Mouse (Mus musculus) forebrain, embryonic 11.5 days (tissue): ENCODE measurements around the gene Mpped2. TPM values are rescaled to one million over a fixed set of nuclear protein-coding genes. Genes with fewer than 3 reads are reported as not detected.
A peak's percentile ranks its signal among the peaks of the same experiment; 100 is the strongest.

Experiments
- ATAC-seq: fragments of 200-750 bp; cut with Nextera tagmentation; replicated peaks from 2 replicates; pipeline ENCODE4 v1.8.0; 2017; ENCODE audit warnings: moderate TSS enrichment; ENCODE audit not compliant: low FRiP score
- DNase-seq: peaks from one replicate; pipeline ENCODE4 v3.0.0-alpha.2; 2017; ENCODE audit warnings: low spot score
- H3K27ac ChIP-seq: fragments of 300-500 bp; sonication (generic); 2 replicates; pipeline ENCODE4 v1.5.1; 2014; ENCODE audit warnings: low read depth, low read length
- H3K27me3 ChIP-seq: fragments of 300-500 bp; sonication (generic); 2 replicates; pipeline ENCODE4 v1.6.1; 2014; ENCODE audit warnings: mild to moderate bottlenecking, low read length, mixed read lengths; ENCODE audit not compliant: control insufficient read depth, insufficient read depth
- H3K36me3 ChIP-seq: fragments of 300-500 bp; sonication (generic); 2 replicates; pipeline ENCODE4 v1.6.1; 2014; ENCODE audit warnings: mild to moderate bottlenecking, low read length, moderate library complexity, mixed read lengths; ENCODE audit not compliant: control insufficient read depth, insufficient read depth
- H3K4me1 ChIP-seq: fragments of 300-500 bp; sonication (generic); replicated peaks from 2 replicates; pipeline ENCODE4 v1.6.1; 2014; ENCODE audit warnings: low read length, mixed read lengths; ENCODE audit not compliant: control insufficient read depth, insufficient read depth
- H3K4me2 ChIP-seq: fragments of 300-500 bp; sonication (generic); 2 replicates; pipeline ENCODE4 v1.6.1; 2014; ENCODE audit warnings: low read depth, mild to moderate bottlenecking, low read length, moderate library complexity, mixed read lengths; ENCODE audit not compliant: severe bottlenecking
- H3K4me3 ChIP-seq: fragments of 300-500 bp; sonication (generic); 2 replicates; pipeline ENCODE4 v1.5.1; 2014; ENCODE audit warnings: low read depth, low read length
- H3K9ac ChIP-seq: fragments of 300-500 bp; sonication (generic); 2 replicates; pipeline ENCODE4 v1.6.1; 2014; ENCODE audit warnings: low read length
- H3K9me3 ChIP-seq: fragments of 300-500 bp; sonication (generic); 2 replicates; pipeline ENCODE4 v1.6.1; 2016; ENCODE audit warnings: low read length, mixed read lengths; ENCODE audit not compliant: control insufficient read depth
- WGBS: fragments of 180-500 bp; shearing (Covaris S2); extraction: QIAGEN DNeasy Blood & Tissue Kit; methylation state at CpG from one replicate; pipeline ENCODE4 v1.1.7; 2014; 5-methylcytosine and 5-hydroxymethylcytosine counted together
- polyA plus RNA-seq: library from polyadenylated mRNA; unstranded; fragments of >200 nt; fragmentation: Nextera tagmentation; extraction: Ambion mirVana; gene quantifications from 2 replicates; pipeline ENCODE4 v1.2.1, GENCODE M21; 2014

The Mpped2 gene
- polyA plus RNA-seq, 1 experiment from 2014 or later: 102 TPM

DNA sequence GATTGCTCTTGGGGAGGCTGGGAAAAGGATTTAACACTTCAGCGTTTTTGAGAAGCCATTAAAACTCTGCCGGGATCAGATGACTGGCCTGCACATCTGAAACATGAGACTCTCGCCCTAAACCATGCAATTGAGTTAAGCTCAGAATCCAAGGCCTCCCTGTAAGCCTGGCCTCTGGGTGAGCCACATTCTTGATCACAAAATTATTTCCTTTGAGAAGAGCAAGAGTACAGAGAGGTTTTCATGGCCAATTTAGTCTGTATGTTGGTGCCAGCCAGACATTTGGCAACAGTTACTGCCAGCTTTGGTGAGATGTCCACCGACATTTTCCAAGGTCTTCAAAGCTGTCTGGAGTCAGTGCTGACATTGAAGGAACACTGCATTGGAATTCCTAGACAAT lies 20.1 kb downstream of the Mpped2 start:
- no peak for ATAC-seq
- Histone ChIP-seq H3K27me3 (no peaks in the 10 kb centered on the region), H3K4me1 (peaks cover 19% of the 10 kb centered on the region), H3K36me3 (no peaks in the 10 kb centered on the region), H3K9ac (no peak overlapping the region), H3K9me3 (no peaks in the 10 kb centered on the region), H3K27ac (no peak overlapping the region), H3K4me2 (no peak overlapping the region), H3K4me3 (no peak overlapping the region)
- 29% methylated on average over 4 of the region's 4 CpGs for WGBS
- peak; percentile 37 for DNase-seq

DNA sequence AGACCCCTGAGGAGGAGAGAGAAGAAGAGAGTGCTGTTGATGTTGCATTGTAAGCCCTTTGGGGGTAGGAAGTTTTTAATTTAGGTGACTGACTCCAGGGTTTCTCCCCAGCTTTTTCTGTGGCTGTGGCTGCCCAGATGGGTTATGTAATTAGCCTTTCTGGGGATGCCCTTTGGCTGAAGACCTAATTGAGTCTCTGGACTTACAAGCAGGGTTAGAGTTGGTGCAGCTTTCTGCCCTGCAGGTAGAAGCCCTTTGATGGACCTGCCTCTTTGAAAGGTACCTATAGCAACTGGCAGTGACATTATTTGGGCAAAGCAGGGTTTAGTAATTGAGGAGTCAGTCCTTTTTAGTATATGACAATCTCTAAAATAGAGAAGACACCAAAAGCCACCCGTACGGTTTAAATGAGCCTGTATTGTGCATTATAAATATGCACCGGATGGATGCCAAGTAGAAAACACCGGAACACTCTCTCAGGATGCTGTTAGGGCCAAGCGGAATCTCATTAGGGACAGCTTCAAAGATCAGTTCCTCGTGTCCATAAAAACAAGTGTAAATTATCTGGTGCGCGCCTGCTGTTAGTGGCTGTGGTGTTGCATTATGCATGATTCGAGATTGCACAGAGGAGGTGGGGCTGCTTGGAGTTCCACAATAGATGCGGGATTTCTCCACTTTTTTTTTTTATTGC lies 22.8 kb downstream of the Mpped2 start:
- H3K9ac ChIP-seq: no peak overlapping the region
- H3K4me3 ChIP-seq: no peak overlapping the region
- 44% methylated on average over 10 of the region's 10 CpGs for WGBS
- no peaks in the 10 kb centered on the region for H3K36me3 ChIP-seq
- H3K4me2 ChIP-seq: no peak overlapping the region
- ATAC-seq: peak; percentile 75
- no peaks in the 10 kb centered on the region for H3K27me3 ChIP-seq
- H3K27ac ChIP-seq: peak overlapping the region; percentile 37; the same call in 1 of the 2 replicates
- H3K4me1 ChIP-seq: peaks cover 23% of the 10 kb centered on the region
- peak; percentile 53 for DNase-seq
- no peaks in the 10 kb centered on the region for H3K9me3 ChIP-seq

DNA sequence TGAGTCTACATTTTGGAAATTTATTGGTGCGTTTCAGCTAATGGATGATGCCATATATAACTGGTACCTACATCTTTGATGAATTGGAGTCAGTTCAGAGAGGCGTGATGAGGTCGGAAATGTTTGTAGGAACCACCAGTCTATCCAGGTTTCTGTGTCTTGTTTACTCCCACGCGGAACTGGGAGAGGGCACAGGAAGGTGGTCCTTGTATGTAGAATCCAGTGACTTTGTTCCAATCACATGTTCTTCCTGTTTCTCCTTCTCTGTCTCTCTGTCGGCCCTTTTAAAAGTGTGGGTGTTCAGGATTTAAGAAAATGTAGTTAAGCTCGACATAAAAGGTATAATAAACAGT lies 23.3 kb downstream of the Mpped2 start:
- H3K27ac ChIP-seq: no peak overlapping the region

DNA sequence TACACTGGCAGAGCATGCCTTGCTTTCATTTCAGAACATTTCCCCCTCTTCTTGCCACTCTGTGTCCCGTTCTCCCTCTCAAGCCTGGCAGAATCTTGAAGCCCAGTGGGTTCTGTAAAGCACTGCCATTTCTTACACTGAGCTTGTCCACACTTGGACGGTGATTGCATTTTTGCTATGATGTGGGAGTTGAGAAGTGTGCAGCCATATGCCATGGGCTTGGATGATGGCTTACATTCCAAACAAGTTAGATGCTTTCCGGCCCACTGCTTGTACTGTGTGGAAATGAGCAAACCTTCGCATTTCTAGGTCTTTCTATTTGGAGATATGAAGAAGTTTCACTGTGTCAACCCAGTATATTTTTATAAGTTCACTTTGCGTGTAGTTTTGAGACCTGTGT lies 25.8 kb downstream of the Mpped2 start:
- DNase-seq (peak; percentile 17), ATAC-seq (no peak)
- Histone ChIP-seq H3K27ac (no peak overlapping the region), H3K36me3 (no peaks in the 10 kb centered on the region), H3K4me1 (peaks cover 21% of the 10 kb centered on the region), H3K27me3 (no peaks in the 10 kb centered on the region), H3K4me3 (no peak overlapping the region), H3K9ac (no peak overlapping the region), H3K4me2 (no peak overlapping the region), H3K9me3 (no peaks in the 10 kb centered on the region)
- WGBS: 90% methylated on average over 5 of the region's 5 CpGs

More for the DNA sequence above, 23.3 kb downstream of the Mpped2 start:
- H3K27me3 ChIP-seq: no peaks in the 10 kb centered on the region
- no peaks in the 10 kb centered on the region for H3K9me3 ChIP-seq
- H3K9ac ChIP-seq: no peak overlapping the region
- ATAC-seq: peak; percentile 32; the same call in 1 of the 2 replicates
- H3K4me2 ChIP-seq: no peak overlapping the region
- H3K4me3 ChIP-seq: no peak overlapping the region
- DNase-seq: no peak
- H3K36me3 ChIP-seq: no peaks in the 10 kb centered on the region
- 82% methylated on average over 7 of the region's 7 CpGs for WGBS
- peaks cover 20% of the 10 kb centered on the region for H3K4me1 ChIP-seq

DNA sequence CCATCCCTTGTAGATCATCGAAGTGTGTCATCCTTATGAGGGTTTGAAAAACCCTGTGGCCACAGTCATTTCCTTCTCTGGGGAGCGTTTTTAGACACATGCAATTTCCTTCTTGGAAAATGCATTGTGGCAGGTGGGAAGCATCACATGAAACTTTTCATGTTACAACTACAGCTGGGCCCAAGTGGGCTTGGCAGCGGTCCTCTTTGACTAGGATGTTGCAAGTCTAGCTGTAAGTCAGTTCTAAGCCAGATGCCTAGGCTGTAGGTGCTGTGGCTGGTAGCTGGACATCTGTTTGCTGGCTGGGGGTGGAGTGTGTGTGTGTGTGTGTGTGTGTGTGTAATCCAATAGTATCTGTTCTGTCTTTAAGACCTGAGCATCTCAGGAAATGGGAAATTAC lies 26.4 kb downstream of the Mpped2 start:
- Histone ChIP-seq H3K4me3 (no peak overlapping the region), H3K4me2 (no peak overlapping the region), H3K9ac (no peak overlapping the region), H3K36me3 (no peaks in the 10 kb centered on the region), H3K4me1 (peaks cover 21% of the 10 kb centered on the region), H3K27me3 (no peaks in the 10 kb centered on the region), H3K9me3 (no peaks in the 10 kb centered on the region), H3K27ac (no peak overlapping the region)
- DNase-seq: peak; percentile 43
- 96% methylated on average over 3 of the region's 3 CpGs for WGBS
- no peak for ATAC-seq

DNA sequence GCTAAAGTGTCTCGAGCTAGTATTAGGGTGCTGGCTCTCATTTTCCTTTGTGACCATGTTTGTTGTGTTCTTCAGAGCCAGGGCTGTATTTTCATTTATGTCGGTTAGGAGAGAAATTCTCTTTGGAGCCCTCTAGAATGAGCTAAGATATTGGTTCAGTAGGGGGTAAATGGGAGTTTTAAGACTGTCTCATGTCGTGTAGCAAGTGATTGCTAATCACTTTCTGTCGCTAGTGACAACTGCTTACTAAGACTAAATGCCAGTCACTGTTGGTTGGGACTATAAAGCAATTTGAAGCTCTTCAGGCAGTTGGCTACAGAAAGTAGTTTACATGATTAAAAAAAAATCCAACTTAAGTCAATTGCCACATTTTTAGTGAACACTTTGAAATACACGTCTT lies 27.6 kb downstream of the Mpped2 start:
- 28% methylated on average over 5 of the region's 5 CpGs for WGBS
- no peak overlapping the region for H3K4me2 ChIP-seq

DNA sequence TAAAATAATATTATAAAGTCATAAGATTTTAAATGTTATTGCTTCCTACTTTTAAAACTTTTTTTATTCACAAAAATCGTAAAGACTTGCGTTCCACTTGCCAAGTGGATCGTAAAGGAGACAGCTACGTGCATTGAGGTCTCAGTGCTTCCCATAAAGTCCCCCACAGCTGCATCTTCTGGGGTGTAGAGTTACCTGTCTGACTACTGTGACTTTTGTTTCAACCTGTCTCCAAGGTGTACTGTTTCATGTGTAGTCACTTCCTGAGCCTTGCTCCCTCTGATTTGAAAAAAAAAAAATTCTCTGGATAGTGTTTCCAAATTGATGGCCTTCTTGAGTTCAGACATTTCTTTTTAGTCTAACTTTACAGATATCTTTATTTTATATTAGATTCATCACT lies 29.0 kb downstream of the Mpped2 start:
- H3K27me3 ChIP-seq: no peaks in the 10 kb centered on the region
- no peak overlapping the region for H3K27ac ChIP-seq
- WGBS: 83% methylated on average over 4 of the region's 4 CpGs
- no peak overlapping the region for H3K4me2 ChIP-seq
- no peak overlapping the region for H3K4me3 ChIP-seq
- ATAC-seq (no peak), DNase-seq (peak; percentile 20)
- H3K9me3 ChIP-seq: no peaks in the 10 kb centered on the region
- H3K36me3 ChIP-seq: peaks cover 2% of the 10 kb centered on the region; the same call in 1 of the 2 replicates
- H3K4me1 ChIP-seq: peaks cover 6% of the 10 kb centered on the region; the same call in 1 of the 2 replicates
- no peak overlapping the region for H3K9ac ChIP-seq

More for the DNA sequence above, 27.6 kb downstream of the Mpped2 start:
- Histone ChIP-seq H3K4me3 (no peak overlapping the region), H3K9me3 (no peaks in the 10 kb centered on the region), H3K9ac (no peak overlapping the region), H3K27me3 (no peaks in the 10 kb centered on the region), H3K4me1 (peaks cover 15% of the 10 kb centered on the region), H3K36me3 (peaks cover 2% of the 10 kb centered on the region; the same call in 1 of the 2 replicates), H3K27ac (no peak overlapping the region)
- DNase-seq: no peak
- no peak for ATAC-seq

DNA sequence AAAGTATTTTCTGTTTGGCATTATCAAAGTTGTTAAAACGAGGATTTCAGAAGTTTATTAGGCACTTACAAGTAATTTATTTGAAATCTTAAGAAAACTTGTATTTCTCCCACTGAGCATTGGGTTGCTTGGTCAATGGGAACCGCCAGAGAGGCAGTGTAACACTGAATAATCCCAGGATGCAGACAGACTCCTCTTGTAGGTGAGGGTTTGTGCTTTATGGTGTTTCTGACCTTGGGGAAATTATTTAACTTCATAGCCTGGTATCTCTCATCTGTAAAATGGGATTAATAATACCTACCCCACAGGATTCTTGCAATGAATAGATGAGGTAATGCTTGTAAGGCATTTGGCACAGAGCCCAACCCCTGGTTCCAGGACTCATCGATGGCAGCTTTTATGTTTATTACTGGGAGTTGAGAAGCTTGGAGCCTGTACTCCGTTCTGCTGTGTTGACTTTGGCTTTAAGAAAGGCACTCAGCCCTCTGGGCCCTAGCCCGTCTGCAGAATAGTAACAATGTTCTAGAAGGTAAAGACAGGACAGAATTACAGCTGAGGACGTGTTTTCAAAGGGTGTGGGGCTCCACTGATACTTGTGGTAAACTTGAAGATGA lies 37.0 kb downstream of the Mpped2 start:
- ATAC-seq (0 out of 2 replicates have a peak, but pooled peaks have one; percentile 35), DNase-seq (peak; percentile 47)
- WGBS: 58% methylated on average over 6 of the region's 6 CpGs
- Histone ChIP-seq H3K36me3 (peaks cover 2% of the 10 kb centered on the region; the same call in 1 of the 2 replicates), H3K27me3 (no peaks in the 10 kb centered on the region), H3K27ac (no peak overlapping the region), H3K4me3 (no peak overlapping the region), H3K9me3 (no peaks in the 10 kb centered on the region), H3K4me2 (no peak overlapping the region), H3K9ac (no peak overlapping the region), H3K4me1 (peaks cover 4% of the 10 kb centered on the region; the same call in 1 of the 2 replicates)
